Mouse (Mus musculus) MN1 (cell line): Measurements from ENCODE around the gene Kcns1.

ENCODE experiments used
- DNase-seq: peaks from one replicate; pipeline ENCODE4 v3.0.0-alpha.2; 2016; ENCODE audit warnings: low spot score

Gene Kcns1

GRCm38 (mm10) chr2:164170326-164170725 lies 587 bp downstream of the Kcns1 start:
- DNase-seq = no peak

- no peak for DNase-seq
Measured at GRCm38 (mm10) chr2:164168571-164168946, 2.4 kb downstream of the Kcns1 start.

- no peak for DNase-seq
Measured at GRCm38 (mm10) chr2:164167752-164168570, 3.0 kb downstream of the Kcns1 start.

- no peak for DNase-seq
Measured at GRCm38 (mm10) chr2:164164941-164165340, 6.0 kb downstream of the Kcns1 start.

- no peak for DNase-seq
Measured at GRCm38 (mm10) chr2:164161515-164162055, 9.3 kb downstream of the Kcns1 start.

- DNase-seq = no peak
Measured at GRCm38 (mm10) chr2:164158838-164159237, 12.1 kb downstream of the Kcns1 start.

GRCm38 (mm10) chr2:164156158-164156557 lies 14.8 kb downstream of the Kcns1 start:
- DNase-seq = no peak

GRCm38 (mm10) chr2:164154007-164154406 lies 16.9 kb downstream of the Kcns1 start:
- no peak for DNase-seq

- no peak for DNase-seq
Measured at GRCm38 (mm10) chr2:164152341-164152740, 18.6 kb downstream of the Kcns1 start.

- DNase-seq = no peak
Measured at GRCm38 (mm10) chr2:164150086-164150760, 20.7 kb downstream of the Kcns1 start.

GRCm38 (mm10) chr2:164146556-164146955 lies 24.4 kb downstream of the Kcns1 start:
- DNase-seq = no peak

- DNase-seq = no peak
Measured at GRCm38 (mm10) chr2:164144541-164144940, 26.4 kb downstream of the Kcns1 start.

GRCm38 (mm10) chr2:164144025-164144424 lies 26.9 kb downstream of the Kcns1 start:
- no peak for DNase-seq

- DNase-seq = no peak
Measured at GRCm38 (mm10) chr2:164142021-164142420, 28.9 kb downstream of the Kcns1 start.

GRCm38 (mm10) chr2:164137754-164138153 lies 33.2 kb downstream of the Kcns1 start:
- no peak for DNase-seq

GRCm38 (mm10) chr2:164136393-164136792 lies 34.5 kb downstream of the Kcns1 start:
- DNase-seq = no peak

GRCm38 (mm10) chr2:164135367-164135766 lies 35.5 kb downstream of the Kcns1 start:
- no peak for DNase-seq

GRCm38 (mm10) chr2:164134563-164134962 lies 36.4 kb downstream of the Kcns1 start:
- peak; percentile 35 for DNase-seq

- no peak for DNase-seq
Measured at GRCm38 (mm10) chr2:164131586-164131985, 39.3 kb downstream of the Kcns1 start.

- no peak for DNase-seq
Measured at GRCm38 (mm10) chr2:164128576-164129411, 42.1 kb downstream of the Kcns1 start.

- DNase-seq = no peak
Measured at GRCm38 (mm10) chr2:164127297-164127696, 43.6 kb downstream of the Kcns1 start.

- peak; percentile 18 for DNase-seq
Measured at GRCm38 (mm10) chr2:164126533-164126955, 44.4 kb downstream of the Kcns1 start.
